Mouse (Mus musculus): ENCODE measurements around the gene Cep128. TPM values are rescaled to one million over a fixed set of nuclear protein-coding genes. Genes with fewer than 3 reads are reported as not detected.

Cep128 gene
- polyA plus RNA-seq, 1 experiment: 12.8 TPM

- H3K27me3 ChIP-seq (ENCODE audit: control insufficient read depth, insufficient read depth, low read length): no peaks in the 10 kb centered on the region
- no peak overlapping the region for H3K27ac ChIP-seq (ENCODE audit: control insufficient read depth, insufficient read depth, low read length)
- H3K36me3 ChIP-seq (ENCODE audit: control insufficient read depth, insufficient read depth, low read length): no peaks in the 10 kb centered on the region
- H3K4me3 ChIP-seq (ENCODE audit: control insufficient read depth, insufficient read depth, low read length): no peak overlapping the region
- H3K4me1 ChIP-seq (replicated peaks; ENCODE audit: control insufficient read depth, insufficient read depth, low read length): no peaks in the 10 kb centered on the region
- WGBS: 94% methylated on average over 9 of the region's 9 CpGs
- no peak for DNase-seq
- no peak for TF ChIP-seq POLR2A (IDR thresholded peaks at IDR 0.05; ENCODE audit: control insufficient read depth, extremely low read depth, insufficient read depth, low read length, poor library complexity)
- TF ChIP-seq CTCF (IDR thresholded peaks at IDR 0.05; ENCODE audit: borderline replicate concordance, control insufficient read depth, extremely low read depth, insufficient read depth, low read length, poor library complexity): no peak
These were observed 298.2 kb downstream of the Cep128 start for GRCm38 (mm10) chr12:91085967-91086366.

DNA sequence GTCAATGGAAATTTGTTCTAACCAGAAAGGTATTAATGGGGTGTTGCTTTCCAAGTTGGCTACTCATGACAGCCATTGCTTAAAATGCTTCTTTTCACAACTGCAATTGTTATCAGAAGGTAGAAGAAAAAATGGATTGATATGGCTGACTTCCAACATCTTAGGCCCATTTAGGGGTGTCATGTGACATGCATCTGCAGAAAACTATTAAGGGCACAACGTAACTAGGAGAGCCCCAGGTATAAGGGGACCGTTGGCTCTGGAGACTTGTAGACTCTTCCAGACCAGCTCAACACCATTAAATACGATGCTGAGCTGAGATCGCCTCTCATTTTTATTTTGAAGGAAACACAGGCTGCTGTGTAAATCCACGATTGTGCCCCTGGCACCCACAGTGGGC, 308.6 kb downstream of the Cep128 start:
- DNase-seq: no peak
- Histone ChIP-seq H3K27ac (ENCODE audit: control insufficient read depth, insufficient read depth, low read length) (no peak overlapping the region), H3K36me3 (ENCODE audit: control insufficient read depth, insufficient read depth, low read length) (no peaks in the 10 kb centered on the region), H3K27me3 (ENCODE audit: control insufficient read depth, insufficient read depth, low read length) (no peaks in the 10 kb centered on the region), H3K4me3 (ENCODE audit: control insufficient read depth, insufficient read depth, low read length) (no peak overlapping the region), H3K4me1 (replicated peaks; ENCODE audit: control insufficient read depth, insufficient read depth, low read length) (no peaks in the 10 kb centered on the region)
- TF ChIP-seq POLR2A (IDR thresholded peaks at IDR 0.05; ENCODE audit: control insufficient read depth, extremely low read depth, insufficient read depth, low read length, poor library complexity) (no peak), CTCF (IDR thresholded peaks at IDR 0.05; ENCODE audit: borderline replicate concordance, control insufficient read depth, extremely low read depth, insufficient read depth, low read length, poor library complexity) (no peak)
- WGBS: 95% methylated on average over 5 of the region's 5 CpGs

- Histone ChIP-seq H3K27me3 (ENCODE audit: control insufficient read depth, insufficient read depth, low read length) (no peaks in the 10 kb centered on the region), H3K36me3 (ENCODE audit: control insufficient read depth, insufficient read depth, low read length) (no peaks in the 10 kb centered on the region), H3K4me1 (replicated peaks; ENCODE audit: control insufficient read depth, insufficient read depth, low read length) (no peaks in the 10 kb centered on the region), H3K4me3 (ENCODE audit: control insufficient read depth, insufficient read depth, low read length) (no peak overlapping the region), H3K27ac (ENCODE audit: control insufficient read depth, insufficient read depth, low read length) (no peak overlapping the region)
- 94% methylated on average over 2 of the region's 2 CpGs for WGBS
- DNase-seq: no peak
- TF ChIP-seq CTCF (IDR thresholded peaks at IDR 0.05; ENCODE audit: borderline replicate concordance, control insufficient read depth, extremely low read depth, insufficient read depth, low read length, poor library complexity) (no peak), POLR2A (IDR thresholded peaks at IDR 0.05; ENCODE audit: control insufficient read depth, extremely low read depth, insufficient read depth, low read length, poor library complexity) (no peak)
These were observed 313.6 kb downstream of the Cep128 start for GRCm38 (mm10) chr12:91070551-91071045.

DNA sequence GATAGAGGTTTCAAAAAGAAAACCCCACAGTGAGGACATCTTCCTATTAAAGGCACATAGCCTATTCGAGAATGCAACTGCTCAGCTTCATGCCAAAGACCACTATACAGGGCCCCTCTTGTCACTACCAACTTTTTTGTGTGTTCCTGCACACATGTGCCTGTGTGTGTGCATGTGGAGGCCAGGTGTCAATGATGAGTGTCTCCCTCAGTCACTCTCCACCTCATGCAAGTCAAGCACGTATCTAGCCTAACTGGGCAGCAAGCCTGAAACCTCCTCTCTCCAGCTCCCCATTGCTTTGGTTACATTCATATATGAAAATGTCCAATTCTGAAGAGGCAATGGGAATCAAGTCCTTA, 317.1 kb downstream of the Cep128 start:
- no peak for DNase-seq
- no peak overlapping the region for H3K4me3 ChIP-seq (ENCODE audit: control insufficient read depth, insufficient read depth, low read length)
- H3K4me1 ChIP-seq (replicated peaks; ENCODE audit: control insufficient read depth, insufficient read depth, low read length): no peaks in the 10 kb centered on the region
- H3K27me3 ChIP-seq (ENCODE audit: control insufficient read depth, insufficient read depth, low read length): no peaks in the 10 kb centered on the region
- H3K27ac ChIP-seq (ENCODE audit: control insufficient read depth, insufficient read depth, low read length): no peak overlapping the region
- H3K36me3 ChIP-seq (ENCODE audit: control insufficient read depth, insufficient read depth, low read length): no peaks in the 10 kb centered on the region
- 97% methylated on average over 2 of the region's 2 CpGs for WGBS
- no peak for TF ChIP-seq POLR2A (IDR thresholded peaks at IDR 0.05; ENCODE audit: control insufficient read depth, extremely low read depth, insufficient read depth, low read length, poor library complexity)

DNA sequence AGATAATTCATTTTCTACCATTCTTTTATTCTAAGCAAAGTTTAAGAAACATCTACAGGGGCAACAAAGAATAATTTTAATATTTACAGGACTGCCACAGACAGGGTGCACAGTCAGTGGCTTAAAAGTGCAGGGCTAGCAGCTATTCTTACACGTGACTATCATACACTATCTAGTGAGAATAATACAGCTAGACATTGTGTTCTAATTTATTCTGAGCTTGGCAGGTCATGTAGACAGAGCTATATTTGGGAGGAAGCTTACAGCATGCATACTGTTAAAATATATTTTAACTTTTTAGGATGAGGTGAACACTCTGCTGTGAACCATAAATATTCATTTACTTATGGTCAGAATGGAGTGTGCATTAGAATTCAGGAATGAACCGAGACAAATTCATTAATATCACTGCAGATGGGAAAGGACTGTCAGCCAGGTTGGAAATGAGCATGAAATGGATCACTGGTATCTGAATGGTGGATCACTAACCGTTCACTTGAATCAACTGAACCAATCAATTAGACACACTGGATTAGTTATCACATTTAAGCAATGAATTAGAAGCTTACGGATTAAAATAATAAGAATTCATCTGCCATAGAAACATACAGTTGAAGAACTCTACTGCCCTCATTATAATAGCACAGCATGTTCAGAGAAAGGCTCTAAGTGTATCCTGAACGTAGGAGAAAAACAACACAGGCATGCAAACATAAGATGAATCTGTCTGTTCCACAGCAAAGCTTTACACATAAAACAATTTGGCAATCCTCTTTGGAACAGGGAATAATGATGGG, 317.7 kb downstream of the Cep128 start:
- no peak for TF ChIP-seq POLR2A (IDR thresholded peaks at IDR 0.05; ENCODE audit: control insufficient read depth, extremely low read depth, insufficient read depth, low read length, poor library complexity)
- TF ChIP-seq CTCF (IDR thresholded peaks at IDR 0.05; ENCODE audit: borderline replicate concordance, control insufficient read depth, extremely low read depth, insufficient read depth, low read length, poor library complexity): no peak
- WGBS: 94% methylated on average over 5 of the region's 5 CpGs
- DNase-seq: no peak
- Histone ChIP-seq H3K4me1 (replicated peaks; ENCODE audit: control insufficient read depth, insufficient read depth, low read length) (no peaks in the 10 kb centered on the region), H3K27ac (ENCODE audit: control insufficient read depth, insufficient read depth, low read length) (no peak overlapping the region), H3K36me3 (ENCODE audit: control insufficient read depth, insufficient read depth, low read length) (no peaks in the 10 kb centered on the region), H3K4me3 (ENCODE audit: control insufficient read depth, insufficient read depth, low read length) (no peak overlapping the region), H3K27me3 (ENCODE audit: control insufficient read depth, insufficient read depth, low read length) (no peaks in the 10 kb centered on the region)

DNA sequence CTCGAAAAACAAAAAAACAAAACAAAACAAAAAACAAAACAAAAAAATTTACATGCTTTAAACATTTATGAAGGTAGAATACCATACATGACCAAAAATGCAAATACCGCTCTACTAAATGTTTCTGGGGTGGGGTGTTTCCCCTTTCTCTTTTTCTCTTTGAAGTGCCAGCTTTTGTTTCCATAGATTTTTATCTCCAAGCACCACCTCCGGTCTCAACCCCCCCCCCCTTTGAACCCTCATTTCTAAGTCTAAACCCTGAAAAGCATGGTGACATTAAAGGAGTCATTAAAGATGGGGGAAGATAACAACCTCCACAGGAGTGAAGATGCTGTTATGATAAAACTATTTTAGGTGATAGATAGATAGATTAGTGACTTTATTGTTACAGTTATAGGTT, 318.8 kb downstream of the Cep128 start:
- no peaks in the 10 kb centered on the region for H3K36me3 ChIP-seq (ENCODE audit: control insufficient read depth, insufficient read depth, low read length)
- no peak overlapping the region for H3K4me3 ChIP-seq (ENCODE audit: control insufficient read depth, insufficient read depth, low read length)
- DNase-seq: no peak
- H3K27ac ChIP-seq (ENCODE audit: control insufficient read depth, insufficient read depth, low read length): no peak overlapping the region
- 47% methylated on average over 3 of the region's 3 CpGs for WGBS
- TF ChIP-seq CTCF (IDR thresholded peaks at IDR 0.05; ENCODE audit: borderline replicate concordance, control insufficient read depth, extremely low read depth, insufficient read depth, low read length, poor library complexity) (no peak), POLR2A (IDR thresholded peaks at IDR 0.05; ENCODE audit: control insufficient read depth, extremely low read depth, insufficient read depth, low read length, poor library complexity) (no peak)
- H3K4me1 ChIP-seq (replicated peaks; ENCODE audit: control insufficient read depth, insufficient read depth, low read length): no peaks in the 10 kb centered on the region
- H3K27me3 ChIP-seq (ENCODE audit: control insufficient read depth, insufficient read depth, low read length): no peaks in the 10 kb centered on the region

All from thymus, adult 2 months (tissue).